Mouse (Mus musculus): Measurements from ENCODE around the gene Olfr332.
"Not testable (repeated sequence)": the region's sequence is repeated elsewhere in the genome, so short reads cannot be mapped to it uniquely, and the experiment has no call there.

The Olfr332 gene

GRCm38 (mm10) chr11:58492455-58492854, at the start of gene Olfr332:
Olfr332 (minus strand) TSS chr11:58492555.
- DNase-seq (ENCODE audit: low read depth, low spot score) = no peak

- not testable (repeated sequence) for DNase-seq (ENCODE audit: low read depth, low spot score)
Measured at GRCm38 (mm10) chr11:58534736-58535135, 42.4 kb upstream of the Olfr332 start, which contains the start of gene Olfr330. Olfr330 (minus strand) TSS chr11:58534836.

- not testable (repeated sequence) for DNase-seq (ENCODE audit: low read depth, low spot score)
Measured at GRCm38 (mm10) chr11:58519756-58520155, 27.4 kb upstream of the Olfr332 start.

- not testable (repeated sequence) for DNase-seq (ENCODE audit: low read depth, low spot score)
Measured at GRCm38 (mm10) chr11:58518916-58519315, 26.6 kb upstream of the Olfr332 start.

GRCm38 (mm10) chr11:58509058-58509457, 16.7 kb upstream of the Olfr332 start:
- not testable (repeated sequence) for DNase-seq (ENCODE audit: low read depth, low spot score)

- DNase-seq (ENCODE audit: low read depth, low spot score) = not testable (repeated sequence)
Measured at GRCm38 (mm10) chr11:58502472-58502871, 10.1 kb upstream of the Olfr332 start, which contains the start of gene Olfr331. Olfr331 (minus strand) TSS chr11:58502572.

- no peak for DNase-seq (ENCODE audit: low read depth, low spot score)
Measured at GRCm38 (mm10) chr11:58499290-58499689, 6.9 kb upstream of the Olfr332 start.

GRCm38 (mm10) chr11:58498761-58499160, 6.4 kb upstream of the Olfr332 start:
- DNase-seq (ENCODE audit: low read depth, low spot score) = no peak

GRCm38 (mm10) chr11:58462170-58462569, 30.2 kb downstream of the Olfr332 start, which contains the start of gene Olfr30:
Olfr30 (minus strand) TSS chr11:58462270.
- no peak for DNase-seq (ENCODE audit: low read depth, low spot score)

GRCm38 (mm10) chr11:58453592-58453991, 38.8 kb downstream of the Olfr332 start:
- DNase-seq (ENCODE audit: low read depth, low spot score) = no peak

- DNase-seq (ENCODE audit: low read depth, low spot score) = no peak
Measured at GRCm38 (mm10) chr11:58452759-58453158, 39.6 kb downstream of the Olfr332 start, which contains the start of gene Lypd9. Lypd9 (minus strand) TSS chr11:58452923.

All from WW6 (cell line).